Mouse (Mus musculus): ENCODE measurements around the gene Dgkg. TPM values are rescaled to one million over a fixed set of nuclear protein-coding genes. Genes with fewer than 3 reads are reported as not detected.

Dgkg gene
- total RNA-seq, 1 experiment = 0.22 TPM

DNA sequence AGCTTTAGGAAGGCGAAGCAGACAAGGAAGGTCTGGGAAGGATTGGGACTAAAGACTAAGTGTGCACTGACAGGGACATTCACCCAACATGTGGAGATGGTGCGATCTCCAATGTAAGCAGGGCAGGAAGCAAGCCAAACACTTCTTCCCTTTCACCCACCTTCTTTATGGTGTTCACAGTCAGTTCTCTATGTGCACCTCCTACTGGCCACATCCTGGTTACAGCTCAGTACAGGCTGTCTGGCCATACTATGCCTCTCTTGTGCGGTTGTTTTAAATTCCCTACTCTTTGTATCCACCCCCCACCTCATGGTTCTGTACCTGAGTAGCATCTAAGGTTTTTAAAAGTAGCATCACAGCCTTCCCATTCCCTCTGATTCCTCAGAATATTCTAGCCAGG, 71.5 kb downstream of the Dgkg start:
- no peak overlapping the region for H3K9ac ChIP-seq (ENCODE audit: insufficient read depth, low read depth, low read length, poor library complexity, severe bottlenecking)
- in situ Hi-C loops (cut with MboI; ENCODE audit: low sequenced_read_pairs in 2 of 2, unreplicated experiment in 2 of 2) = loop anchor here in 1 of 2 experiments (25.0 kb wide), 1 partner anchor 227 kb away; the partner anchor contains the start of gene Crygs
- TF ChIP-seq HCFC1 (IDR thresholded peaks at IDR 0.05; ENCODE audit: borderline replicate concordance, insufficient read depth, low read length) = no peak
- no peak for TF ChIP-seq CHD2 (IDR thresholded peaks at IDR 0.05; ENCODE audit: low read depth, low read length)
- no peaks in the 10 kb centered on the region for H3K9me3 ChIP-seq (ENCODE audit: control insufficient read depth, insufficient read depth, low read depth, low read length)
- no peaks in the 10 kb centered on the region for H3K36me3 ChIP-seq (ENCODE audit: control insufficient read depth, insufficient read depth, low read length, poor library complexity, severe bottlenecking)
- H3K4me1 ChIP-seq (ENCODE audit: control insufficient read depth in 2 of 2, insufficient read depth in 2 of 2, low read length in 2 of 2, poor library complexity in 1 of 2) = no peaks in the 10 kb centered on the region
- DNase-seq (ENCODE audit: low read depth, low spot score) = no peak
- H3K27ac ChIP-seq (ENCODE audit: insufficient read depth, low read depth, low read length, poor library complexity, severe bottlenecking) = no peak overlapping the region
- no peak overlapping the region for H3K4me3 ChIP-seq (ENCODE audit: insufficient read depth in 1 of 2, low read depth in 1 of 2, low read length in 2 of 2, poor library complexity in 1 of 2, severe bottlenecking in 1 of 2)

GRCm38 (mm10) chr16:22583401-22583800, 73.6 kb downstream of the Dgkg start:
- DNase-seq (ENCODE audit: low read depth, low spot score) = no peak

DNA sequence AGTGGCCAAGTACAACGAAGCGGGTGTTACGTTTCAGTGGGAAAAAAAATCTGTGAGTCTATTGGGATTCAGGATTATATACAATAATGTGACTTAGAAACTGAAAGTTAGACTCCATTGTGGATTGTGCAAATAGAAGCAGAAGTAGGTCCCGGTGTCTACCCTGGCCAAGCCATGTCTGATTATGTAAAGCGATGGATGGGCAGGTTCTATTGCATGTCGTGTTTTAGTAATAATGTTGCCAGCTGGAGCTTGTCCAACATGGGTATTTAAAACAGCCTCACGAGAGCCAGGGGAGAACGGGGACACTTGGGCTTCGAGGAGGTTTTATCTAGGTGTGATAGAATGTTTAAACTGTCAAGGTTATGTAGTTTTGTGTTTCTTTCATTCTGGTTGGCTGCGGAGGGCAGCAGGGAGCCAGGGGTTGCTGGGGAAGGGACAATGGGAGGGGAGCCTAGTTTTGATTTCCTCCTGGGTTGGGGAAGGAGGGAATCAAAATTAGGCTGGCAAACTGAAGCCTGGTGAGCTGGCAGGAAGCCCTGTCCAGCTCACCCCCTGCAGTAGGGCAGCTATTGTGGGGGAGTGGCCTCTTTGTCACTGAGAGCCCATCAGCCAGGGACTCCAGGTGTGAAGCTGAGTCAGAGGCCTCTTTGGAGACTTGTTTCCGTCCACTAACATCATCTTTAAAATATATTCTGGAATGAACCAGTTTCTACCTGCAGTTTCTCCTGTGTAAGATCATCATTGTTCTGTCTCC, 74.7 kb downstream of the Dgkg start:
- Histone ChIP-seq H3K9ac (ENCODE audit: insufficient read depth, low read depth, low read length, poor library complexity, severe bottlenecking) (no peak overlapping the region), H3K4me3 (ENCODE audit: insufficient read depth in 1 of 2, low read depth in 1 of 2, low read length in 2 of 2, poor library complexity in 1 of 2, severe bottlenecking in 1 of 2) (no peak overlapping the region), H3K36me3 (ENCODE audit: control insufficient read depth, insufficient read depth, low read length, poor library complexity, severe bottlenecking) (no peaks in the 10 kb centered on the region), H3K27ac (ENCODE audit: insufficient read depth, low read depth, low read length, poor library complexity, severe bottlenecking) (no peak overlapping the region), H3K9me3 (ENCODE audit: control insufficient read depth, insufficient read depth, low read depth, low read length) (no peaks in the 10 kb centered on the region), H3K4me1 (ENCODE audit: control insufficient read depth in 2 of 2, insufficient read depth in 2 of 2, low read length in 2 of 2, poor library complexity in 1 of 2) (no peaks in the 10 kb centered on the region)
- in situ Hi-C loops (cut with MboI; ENCODE audit: low sequenced_read_pairs in 2 of 2, unreplicated experiment in 2 of 2) = loop anchor here in 1 of 2 experiments (25.0 kb wide), 1 partner anchor 230 kb away; the partner anchor contains the start of gene Crygs
- no peak for DNase-seq (ENCODE audit: low read depth, low spot score)
- TF ChIP-seq ZC3H11A (IDR thresholded peaks at IDR 0.05; ENCODE audit: borderline replicate concordance, low read depth, low read length) (no peak), MAFK (IDR thresholded peaks at IDR 0.05; ENCODE audit: insufficient read depth, low read depth, low read length) (no peak), CHD2 (IDR thresholded peaks at IDR 0.05; ENCODE audit: low read depth, low read length) (no peak)

More at GRCm38 (mm10) chr16:22583401-22583800, 73.6 kb downstream of the Dgkg start:
- Histone ChIP-seq H3K27ac (ENCODE audit: insufficient read depth, low read depth, low read length, poor library complexity, severe bottlenecking) (no peak overlapping the region), H3K4me3 (ENCODE audit: insufficient read depth in 1 of 2, low read depth in 1 of 2, low read length in 2 of 2, poor library complexity in 1 of 2, severe bottlenecking in 1 of 2) (no peak overlapping the region), H3K9me3 (ENCODE audit: control insufficient read depth, insufficient read depth, low read depth, low read length) (no peaks in the 10 kb centered on the region), H3K36me3 (ENCODE audit: control insufficient read depth, insufficient read depth, low read length, poor library complexity, severe bottlenecking) (no peaks in the 10 kb centered on the region), H3K9ac (ENCODE audit: insufficient read depth, low read depth, low read length, poor library complexity, severe bottlenecking) (no peak overlapping the region), H3K4me1 (ENCODE audit: control insufficient read depth in 2 of 2, insufficient read depth in 2 of 2, low read length in 2 of 2, poor library complexity in 1 of 2) (no peaks in the 10 kb centered on the region)
- in situ Hi-C loops (cut with MboI; ENCODE audit: low sequenced_read_pairs in 2 of 2, unreplicated experiment in 2 of 2) = loop anchor here in 1 of 2 experiments (25.0 kb wide), 1 partner anchor 229 kb away; the partner anchor contains the start of gene Crygs
- TF ChIP-seq CHD2 (IDR thresholded peaks at IDR 0.05; ENCODE audit: low read depth, low read length) = no peak
- no peak for TF ChIP-seq MAFK (IDR thresholded peaks at IDR 0.05; ENCODE audit: insufficient read depth, low read depth, low read length)
- no peak for TF ChIP-seq ZNF384 (IDR thresholded peaks at IDR 0.05; ENCODE audit: low read depth, low read length)
- no peak for TF ChIP-seq ZC3H11A (IDR thresholded peaks at IDR 0.05; ENCODE audit: borderline replicate concordance, low read depth, low read length)
- TF ChIP-seq HCFC1 (IDR thresholded peaks at IDR 0.05; ENCODE audit: borderline replicate concordance, insufficient read depth, low read length) = no peak

DNA sequence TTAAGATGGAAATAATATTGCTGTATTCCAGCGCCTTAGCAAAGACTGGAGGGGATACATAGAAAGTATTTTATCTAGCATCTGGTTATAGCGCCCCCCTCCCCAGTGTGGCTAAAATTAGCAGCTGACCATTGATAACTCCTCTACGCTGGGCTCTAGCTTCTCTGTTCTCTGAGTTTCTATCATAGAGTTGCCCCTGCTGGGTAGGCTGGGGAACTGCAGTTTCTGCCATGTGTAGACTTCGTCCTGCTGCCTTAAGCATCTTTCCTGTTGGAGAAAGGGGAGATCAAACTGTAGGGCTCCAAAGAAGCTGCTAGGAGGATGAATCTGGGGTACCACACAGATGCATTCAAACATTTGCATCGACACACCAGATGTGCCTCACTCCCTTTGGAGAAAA, 76.9 kb downstream of the Dgkg start:
- Histone ChIP-seq H3K4me1 (ENCODE audit: control insufficient read depth in 2 of 2, insufficient read depth in 2 of 2, low read length in 2 of 2, poor library complexity in 1 of 2) (peaks cover 0 to 2% of the 10 kb centered on the region in 2 experiments; a peak in 1 of 4 replicates), H3K27ac (ENCODE audit: insufficient read depth, low read depth, low read length, poor library complexity, severe bottlenecking) (no peak overlapping the region), H3K36me3 (ENCODE audit: control insufficient read depth, insufficient read depth, low read length, poor library complexity, severe bottlenecking) (no peaks in the 10 kb centered on the region), H3K9ac (ENCODE audit: insufficient read depth, low read depth, low read length, poor library complexity, severe bottlenecking) (no peak overlapping the region), H3K9me3 (ENCODE audit: control insufficient read depth, insufficient read depth, low read depth, low read length) (no peaks in the 10 kb centered on the region), H3K4me3 (ENCODE audit: insufficient read depth in 1 of 2, low read depth in 1 of 2, low read length in 2 of 2, poor library complexity in 1 of 2, severe bottlenecking in 1 of 2) (no peak overlapping the region)
- DNase-seq (ENCODE audit: low read depth, low spot score) = peak; percentile 45
- in situ Hi-C loops (cut with MboI; ENCODE audit: low sequenced_read_pairs in 2 of 2, unreplicated experiment in 2 of 2) = loop anchor here in 1 of 2 experiments (25.0 kb wide), 1 partner anchor 232 kb away; the partner anchor contains the start of gene Crygs
- no peak for TF ChIP-seq HCFC1 (IDR thresholded peaks at IDR 0.05; ENCODE audit: borderline replicate concordance, insufficient read depth, low read length)
- no peak for TF ChIP-seq CHD2 (IDR thresholded peaks at IDR 0.05; ENCODE audit: low read depth, low read length)
- TF ChIP-seq MAFK (IDR thresholded peaks at IDR 0.05; ENCODE audit: insufficient read depth, low read depth, low read length) = no peak
- no peak for TF ChIP-seq ZC3H11A (IDR thresholded peaks at IDR 0.05; ENCODE audit: borderline replicate concordance, low read depth, low read length)
- no peak for TF ChIP-seq ZNF384 (IDR thresholded peaks at IDR 0.05; ENCODE audit: low read depth, low read length)
